Mouse (Mus musculus): ENCODE measurements at regions not wholly inside any gene's neighbourhood (a gene's known extent, or its start where the extent isn't known, plus 50 kb on each side); places are given as distances from the start of the nearest gene placed in this dataset.

- DNase-seq (ENCODE audit: low spot score) (no peak), ATAC-seq (ENCODE audit: low FRiP score, low read depth) (no peak)
- 79% methylated on average over 5 of the region's 5 CpGs for WGBS
- Histone ChIP-seq H3K4me2 (replicated peaks; ENCODE audit: low read depth, low read length, severe bottlenecking) (no peak overlapping the region), H3K9ac (ENCODE audit: low read depth, low read length, severe bottlenecking) (no peak overlapping the region), H3K4me1 (ENCODE audit: control insufficient read depth, insufficient read depth, low read length) (no peaks in the 10 kb centered on the region), H3K36me3 (ENCODE audit: control insufficient read depth, insufficient read depth, low read length) (no peaks in the 10 kb centered on the region), H3K27ac (replicated peaks; ENCODE audit: low read depth, low read length) (no peak overlapping the region), H3K9me3 (ENCODE audit: control insufficient read depth, low read length) (no peaks in the 10 kb centered on the region), H3K4me3 (replicated peaks; ENCODE audit: low read length) (no peak overlapping the region), H3K27me3 (ENCODE audit: control insufficient read depth, insufficient read depth, low read length) (no peaks in the 10 kb centered on the region)
- TF ChIP-seq POLR2A (IDR thresholded peaks at IDR 0.05; ENCODE audit: borderline replicate concordance, extremely low read depth, insufficient read depth, insufficient read length), result no peak
Measured at GRCm38 (mm10) chr3:128230390-128230789, 334.3 kb upstream of the Fam241a start.

- no peak overlapping the region for H3K9ac ChIP-seq (ENCODE audit: low read depth, low read length, severe bottlenecking)
- DNase-seq (ENCODE audit: low spot score), result no peak
- H3K9me3 ChIP-seq (ENCODE audit: control insufficient read depth, low read length), result no peaks in the 10 kb centered on the region
- no peak for TF ChIP-seq POLR2A (IDR thresholded peaks at IDR 0.05; ENCODE audit: borderline replicate concordance, extremely low read depth, insufficient read depth, insufficient read length)
- ATAC-seq (ENCODE audit: low FRiP score, low read depth), result no peak
- H3K4me3 ChIP-seq (replicated peaks; ENCODE audit: low read length), result no peak overlapping the region
- H3K36me3 ChIP-seq (ENCODE audit: control insufficient read depth, insufficient read depth, low read length), result no peaks in the 10 kb centered on the region
- 62% methylated on average over 6 of the region's 6 CpGs for WGBS
- no peak overlapping the region for H3K4me2 ChIP-seq (replicated peaks; ENCODE audit: low read depth, low read length, severe bottlenecking)
- H3K4me1 ChIP-seq (ENCODE audit: control insufficient read depth, insufficient read depth, low read length), result no peaks in the 10 kb centered on the region
- no peak overlapping the region for H3K27ac ChIP-seq (replicated peaks; ENCODE audit: low read depth, low read length)
- H3K27me3 ChIP-seq (ENCODE audit: control insufficient read depth, insufficient read depth, low read length), result no peaks in the 10 kb centered on the region
Measured at GRCm38 (mm10) chr3:128226930-128227585, 330.9 kb upstream of the Fam241a start.

GRCm38 (mm10) chr3:128226503-128226902, 330.4 kb upstream of the Fam241a start:
- WGBS, result 90% methylated on average over 6 of the region's 6 CpGs
- H3K36me3 ChIP-seq (ENCODE audit: control insufficient read depth, insufficient read depth, low read length), result no peaks in the 10 kb centered on the region
- no peak overlapping the region for H3K9ac ChIP-seq (ENCODE audit: low read depth, low read length, severe bottlenecking)
- H3K9me3 ChIP-seq (ENCODE audit: control insufficient read depth, low read length), result no peaks in the 10 kb centered on the region
- H3K27me3 ChIP-seq (ENCODE audit: control insufficient read depth, insufficient read depth, low read length), result no peaks in the 10 kb centered on the region
- no peaks in the 10 kb centered on the region for H3K4me1 ChIP-seq (ENCODE audit: control insufficient read depth, insufficient read depth, low read length)
- no peak for TF ChIP-seq POLR2A (IDR thresholded peaks at IDR 0.05; ENCODE audit: borderline replicate concordance, extremely low read depth, insufficient read depth, insufficient read length)
- H3K4me3 ChIP-seq (replicated peaks; ENCODE audit: low read length), result no peak overlapping the region
- no peak overlapping the region for H3K4me2 ChIP-seq (replicated peaks; ENCODE audit: low read depth, low read length, severe bottlenecking)
- no peak for ATAC-seq (ENCODE audit: low FRiP score, low read depth)
- DNase-seq (ENCODE audit: low spot score), result no peak
- H3K27ac ChIP-seq (replicated peaks; ENCODE audit: low read depth, low read length), result no peak overlapping the region

- WGBS, result 32% methylated on average over 12 of the region's 12 CpGs
- H3K27me3 ChIP-seq (ENCODE audit: control insufficient read depth, insufficient read depth, low read length), result no peaks in the 10 kb centered on the region
- no peak overlapping the region for H3K9ac ChIP-seq (ENCODE audit: low read depth, low read length, severe bottlenecking)
- no peak overlapping the region for H3K27ac ChIP-seq (replicated peaks; ENCODE audit: low read depth, low read length)
- DNase-seq (ENCODE audit: low spot score) (no peak), ATAC-seq (ENCODE audit: low FRiP score, low read depth) (no peak)
- no peak for TF ChIP-seq POLR2A (IDR thresholded peaks at IDR 0.05; ENCODE audit: borderline replicate concordance, extremely low read depth, insufficient read depth, insufficient read length)
- H3K4me3 ChIP-seq (replicated peaks; ENCODE audit: low read length), result no peak overlapping the region
- no peaks in the 10 kb centered on the region for H3K4me1 ChIP-seq (ENCODE audit: control insufficient read depth, insufficient read depth, low read length)
- H3K4me2 ChIP-seq (replicated peaks; ENCODE audit: low read depth, low read length, severe bottlenecking), result no peak overlapping the region
- H3K36me3 ChIP-seq (ENCODE audit: control insufficient read depth, insufficient read depth, low read length), result no peaks in the 10 kb centered on the region
- no peaks in the 10 kb centered on the region for H3K9me3 ChIP-seq (ENCODE audit: control insufficient read depth, low read length)
Measured at GRCm38 (mm10) chr3:128222344-128222743, 326.2 kb upstream of the Fam241a start.

GRCm38 (mm10) chr3:128221625-128222024, 325.5 kb upstream of the Fam241a start:
- no peak for ATAC-seq (ENCODE audit: low FRiP score, low read depth)
- 75% methylated on average over 2 of the region's 2 CpGs for WGBS
- Histone ChIP-seq H3K9ac (ENCODE audit: low read depth, low read length, severe bottlenecking) (no peak overlapping the region), H3K4me2 (replicated peaks; ENCODE audit: low read depth, low read length, severe bottlenecking) (no peak overlapping the region), H3K27me3 (ENCODE audit: control insufficient read depth, insufficient read depth, low read length) (no peaks in the 10 kb centered on the region), H3K4me1 (ENCODE audit: control insufficient read depth, insufficient read depth, low read length) (no peaks in the 10 kb centered on the region), H3K4me3 (replicated peaks; ENCODE audit: low read length) (no peak overlapping the region), H3K27ac (replicated peaks; ENCODE audit: low read depth, low read length) (no peak overlapping the region), H3K36me3 (ENCODE audit: control insufficient read depth, insufficient read depth, low read length) (no peaks in the 10 kb centered on the region), H3K9me3 (ENCODE audit: control insufficient read depth, low read length) (no peaks in the 10 kb centered on the region)
- no peak for TF ChIP-seq POLR2A (IDR thresholded peaks at IDR 0.05; ENCODE audit: borderline replicate concordance, extremely low read depth, insufficient read depth, insufficient read length)
- no peak for DNase-seq (ENCODE audit: low spot score)
